Mouse (Mus musculus): Measurements from ENCODE around the gene Myh3.

DNA sequence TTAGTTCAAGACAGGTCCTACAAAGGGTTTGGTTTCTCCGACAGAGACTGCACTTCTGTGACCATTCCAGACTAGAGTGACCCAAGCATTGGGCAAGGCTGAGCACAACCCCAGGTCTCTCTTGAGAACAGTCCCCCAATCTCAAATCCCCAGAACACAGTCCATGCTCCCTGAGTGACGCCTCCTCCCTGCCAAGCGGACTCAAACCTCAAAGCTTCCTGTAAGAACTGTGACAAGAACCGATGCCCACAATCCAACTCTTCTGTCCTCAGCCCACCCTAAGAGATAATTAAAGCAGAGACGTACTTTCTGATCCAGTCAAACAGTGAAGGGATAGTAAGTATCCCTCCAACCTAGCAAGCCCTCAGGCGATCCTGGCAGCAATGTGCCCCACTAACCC is 35.3 kb downstream of the Myh3 start:
- no peak for TF ChIP-seq CTCF (IDR thresholded peaks at IDR 0.05; ENCODE audit: borderline replicate concordance, insufficient read depth, low read depth, low read length)
- TF ChIP-seq POLR2A (IDR thresholded peaks at IDR 0.05; ENCODE audit: borderline replicate concordance, insufficient read depth, low read length) = no peak

All from cerebellum, adult 2 months (tissue).